Mouse (Mus musculus) lung, postnatal 0 days (tissue): ENCODE data around the gene Supt20.
"Not testable (repeated sequence)": the region's sequence is repeated elsewhere in the genome, so short reads cannot be mapped to it uniquely, and the experiment has no call there.

Experiments
- CTCF ChIP-seq: IDR thresholded peaks from 2 replicates; pipeline ENCODE4 v1.5.1; 2016; ENCODE audit warnings: antibody characterized with exemption, mild to moderate bottlenecking
- EP300 ChIP-seq: IDR thresholded peaks from 2 replicates; pipeline ENCODE4 v1.6.1; 2016; ENCODE audit warnings: antibody characterized with exemption, mild to moderate bottlenecking, control low read depth

- TF ChIP-seq CTCF, EP300: not testable (repeated sequence)
These were observed 11.5 kb downstream of the Supt20 start for GRCm38 (mm10) chr3:54704106-54704505.
